Mouse (Mus musculus) cerebellum, adult 2 months (tissue): Measurements from ENCODE around the gene Limch1. TPM values are rescaled to one million over a fixed set of nuclear protein-coding genes. Genes with fewer than 3 reads are reported as not detected.
A peak's percentile ranks its signal among the peaks of the same experiment; 100 is the strongest.

Experiments
- DNase-seq, 2 experiments: peaks; one replicate each; pipeline ENCODE4 v3.0.0; 2021
- H3K27ac ChIP-seq: fragments of 200-500 bp; 2 replicates; pipeline ENCODE4 v1.5.1; 2012; ENCODE audit warnings: low read length, control low read depth, inconsistent platforms; ENCODE audit not compliant: insufficient read depth
- H3K27me3 ChIP-seq: fragments of 200-500 bp; 2 replicates; pipeline ENCODE4 v1.6.1; 2012; ENCODE audit warnings: inconsistent platforms, mild to moderate bottlenecking, low read length, moderate library complexity; ENCODE audit not compliant: control insufficient read depth, insufficient read depth
- H3K4me1 ChIP-seq: fragments of 200-500 bp; 2 replicates; pipeline ENCODE4 v1.6.1; 2011; ENCODE audit warnings: low read length; ENCODE audit not compliant: control insufficient read depth, insufficient read depth
- H3K4me3 ChIP-seq: fragments of 200-500 bp; replicated peaks from 2 replicates; pipeline ENCODE3; 2011; ENCODE audit warnings: mild to moderate bottlenecking, low read depth, low read length, control low read depth; ENCODE audit not compliant: insufficient read depth
- CTCF ChIP-seq: fragments of 200-500 bp; IDR thresholded peaks from 2 replicates; pipeline ENCODE4 v1.5.1; 2011; ENCODE audit warnings: low read depth, mild to moderate bottlenecking, control low read depth, low read length, moderate library complexity, borderline replicate concordance; ENCODE audit not compliant: insufficient read depth
- POLR2A ChIP-seq: fragments of 200-500 bp; IDR thresholded peaks from 2 replicates; pipeline ENCODE4 v1.6.1; 2011; ENCODE audit warnings: low read length, control low read depth, borderline replicate concordance; ENCODE audit not compliant: insufficient read depth
- WGBS: fragments of 180-500 bp; shearing (Covaris S2); methylation state at CpG from one replicate; pipeline ENCODE4 v1.1.7; 2018; 5-methylcytosine and 5-hydroxymethylcytosine counted together
- polyA plus RNA-seq: library from polyadenylated mRNA; depleted of rRNA; stranded (reverse); fragments of >200 nt; gene quantifications from 2 replicates; pipeline ENCODE4 v1.2.3, GENCODE M21; 2012

Gene Limch1
- polyA plus RNA-seq, 1 experiment: 68.1 TPM

- Histone ChIP-seq H3K4me3 (no peak overlapping the region), H3K4me1 (no peaks in the 10 kb centered on the region), H3K27me3 (peaks cover 24% of the 10 kb centered on the region; the same call in 1 of the 2 replicates), H3K27ac (no peak overlapping the region)
- peak in 1 of 2 experiments; percentile 26 for DNase-seq
- TF ChIP-seq POLR2A (no peak), CTCF (no peak)
- WGBS: 4% methylated on average over 41 of the region's 41 CpGs
Observed at GRCm38 (mm10) chr5:67097106-67098050, 351.8 kb downstream of the Limch1 start.

DNA sequence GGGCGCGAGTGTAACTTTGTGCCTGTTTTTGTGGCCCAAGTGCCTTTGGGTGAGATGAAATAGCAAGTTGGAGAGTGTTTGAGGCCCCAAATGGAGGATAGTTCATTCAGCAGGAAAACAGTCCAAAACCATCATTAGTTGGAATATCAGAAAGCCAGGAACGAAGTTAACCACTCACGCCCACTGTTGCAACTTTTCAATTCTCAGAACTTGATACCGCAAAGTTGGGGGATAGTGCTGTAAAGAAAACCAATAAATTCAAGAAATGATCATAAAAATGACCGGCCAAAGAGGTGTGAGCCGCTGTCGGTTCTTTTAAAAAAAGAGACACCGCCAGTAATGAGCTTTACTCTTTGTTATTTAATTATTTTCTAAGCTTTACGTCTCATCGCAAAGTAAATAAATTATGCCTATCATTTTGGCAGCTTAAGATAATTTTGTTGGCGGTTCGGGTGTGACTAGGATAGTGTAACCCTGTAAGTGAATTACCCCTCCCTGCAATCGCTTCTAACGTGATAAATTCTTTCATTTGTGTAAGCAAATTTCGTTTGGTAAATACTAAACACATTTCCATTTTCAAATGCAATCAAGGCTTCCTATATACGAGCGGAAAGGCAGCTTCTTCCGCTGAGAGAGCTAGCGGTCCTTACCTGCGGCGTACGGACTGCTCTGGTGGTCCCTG lies 352.6 kb downstream of the Limch1 start:
- no peaks in the 10 kb centered on the region for H3K4me1 ChIP-seq
- TF ChIP-seq POLR2A (no peak), CTCF (no peak)
- peaks cover 23% of the 10 kb centered on the region; the same call in 1 of the 2 replicates for H3K27me3 ChIP-seq
- H3K27ac ChIP-seq: no peak overlapping the region
- no peak overlapping the region for H3K4me3 ChIP-seq
- WGBS: 6% methylated on average over 23 of the region's 23 CpGs
- DNase-seq: no peak

DNA sequence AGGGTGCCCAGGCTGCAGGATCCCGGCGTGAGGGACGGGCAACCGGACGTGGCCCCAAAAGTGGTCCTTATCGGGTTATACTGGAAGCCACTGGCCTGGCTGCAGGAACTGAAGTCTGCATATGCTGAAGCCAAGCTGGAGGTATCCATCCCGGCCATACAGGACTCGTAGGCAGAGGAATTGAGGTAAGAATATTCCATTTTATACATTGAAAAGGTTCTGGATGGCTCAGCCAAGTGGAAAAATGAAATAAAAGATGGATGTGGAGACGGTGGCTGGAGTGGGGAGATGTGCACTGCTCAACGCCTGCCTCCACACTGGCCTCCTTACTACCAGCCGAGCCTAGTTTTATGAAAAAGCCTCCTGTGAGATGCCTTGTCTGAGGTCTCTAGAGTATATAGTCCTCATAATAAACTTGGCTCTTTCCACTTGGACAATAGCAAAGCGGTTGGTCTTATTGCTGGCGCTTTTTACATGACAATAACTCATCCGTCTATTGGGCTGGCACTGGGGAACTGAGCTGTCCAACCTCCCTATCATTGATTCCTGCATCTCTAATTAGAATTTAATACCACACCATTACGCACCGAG lies 353.2 kb downstream of the Limch1 start, which contains the start of gene Phox2b:
Gene Phox2b, minus strand, starts transcription at position 569 of the 591 bp plus-strand sequence.
- TF ChIP-seq CTCF (no peak), POLR2A (no peak)
- 4% methylated on average over 16 of the region's 16 CpGs for WGBS
- H3K4me3 ChIP-seq: no peak within 1 kb of the TSS
- H3K27ac ChIP-seq: no peak within 1 kb of the TSS
- DNase-seq: peak in 1 of 2 experiments; percentile 25
- H3K4me1 ChIP-seq: no peaks in the 10 kb centered on the region
- peaks cover 23% of the 10 kb centered on the region; the same call in 1 of the 2 replicates for H3K27me3 ChIP-seq

- peak in 1 of 2 experiments; percentile 27 for DNase-seq
- H3K27me3 ChIP-seq: peaks cover 22% of the 10 kb centered on the region; the same call in 1 of the 2 replicates
- 4% methylated on average over 32 of the region's 32 CpGs for WGBS
- no peak for TF ChIP-seq POLR2A
- no peak for TF ChIP-seq CTCF
- no peak overlapping the region for H3K27ac ChIP-seq
- H3K4me3 ChIP-seq: no peak overlapping the region
- H3K4me1 ChIP-seq: no peaks in the 10 kb centered on the region
Observed at GRCm38 (mm10) chr5:67099393-67100271, 354.0 kb downstream of the Limch1 start.

- H3K27me3 ChIP-seq: peaks cover 22% of the 10 kb centered on the region; the same call in 1 of the 2 replicates
- H3K4me3 ChIP-seq: no peak overlapping the region
- no peaks in the 10 kb centered on the region for H3K4me1 ChIP-seq
- DNase-seq: peak in 1 of 2 experiments; percentile 9
- H3K27ac ChIP-seq: no peak overlapping the region
- TF ChIP-seq CTCF (no peak), POLR2A (no peak)
- WGBS: 5% methylated on average over 34 of the region's 34 CpGs
Observed at GRCm38 (mm10) chr5:67100564-67101394, 355.2 kb downstream of the Limch1 start.

DNA sequence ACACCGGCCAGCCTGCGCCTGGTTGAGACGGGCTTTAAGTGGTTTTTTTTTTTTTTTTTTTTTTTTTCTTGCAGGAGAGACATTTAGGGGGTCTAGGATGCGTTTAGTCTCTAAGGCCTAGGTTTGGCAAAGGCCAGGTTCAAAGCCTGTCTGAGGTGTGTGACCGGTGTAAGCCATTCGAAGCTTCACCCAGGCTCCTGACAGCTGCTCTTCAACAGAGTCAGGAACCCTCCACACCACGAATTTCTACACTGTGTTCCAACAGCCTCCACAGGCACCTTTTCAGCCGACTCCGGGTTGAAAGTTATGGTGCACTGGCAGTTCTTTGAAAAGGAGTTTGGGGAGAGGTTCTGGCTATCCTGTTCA lies 355.8 kb downstream of the Limch1 start:
- Histone ChIP-seq H3K4me1 (no peaks in the 10 kb centered on the region), H3K4me3 (no peak overlapping the region), H3K27me3 (peaks cover 17% of the 10 kb centered on the region; the same call in 1 of the 2 replicates), H3K27ac (no peak overlapping the region)
- no peak for DNase-seq
- TF ChIP-seq CTCF (no peak), POLR2A (no peak)
- WGBS: 4% methylated on average over 9 of the region's 9 CpGs
